Mouse (Mus musculus): ENCODE data around the gene Adcy4.

DNA sequence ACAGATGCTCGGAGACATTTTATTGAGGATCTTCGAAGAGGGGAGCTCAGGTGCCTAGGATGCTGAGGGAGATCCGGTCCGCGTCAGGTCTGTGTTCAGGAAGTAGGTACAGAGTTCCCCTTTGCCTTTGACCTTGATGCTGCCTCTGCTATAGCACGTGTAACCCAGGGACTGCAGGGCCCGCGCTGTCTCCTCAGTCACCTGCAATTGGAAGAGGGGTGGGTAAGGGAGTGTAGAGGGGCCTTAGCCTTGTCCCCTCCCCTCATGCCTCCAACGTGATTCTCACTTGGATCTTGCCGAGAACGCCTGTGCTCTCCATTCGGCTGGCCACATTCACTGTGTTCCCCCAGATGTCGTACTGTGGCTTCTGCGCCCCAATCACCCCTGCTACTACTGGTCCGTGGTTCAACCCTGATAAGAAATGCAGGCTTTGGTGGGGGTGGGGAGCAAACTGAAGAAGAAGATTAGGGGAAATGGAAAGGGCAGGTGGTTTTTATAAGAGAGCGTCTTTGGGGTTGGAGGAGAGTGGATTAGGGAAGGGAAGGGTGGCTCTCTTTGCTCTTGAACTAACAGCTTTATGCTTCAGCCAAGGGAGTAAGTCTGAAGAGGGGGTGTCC lies 14.7 kb downstream of the Adcy4 start:
- TF ChIP-seq CTCF (IDR thresholded peaks at IDR 0.05; ENCODE audit: borderline replicate concordance, insufficient read depth, low read length) (no peak), POLR2A (IDR thresholded peaks at IDR 0.05; ENCODE audit: low read depth, low read length) (no peak)
